Mouse (Mus musculus): ENCODE data around the gene Aifm1.

DNA sequence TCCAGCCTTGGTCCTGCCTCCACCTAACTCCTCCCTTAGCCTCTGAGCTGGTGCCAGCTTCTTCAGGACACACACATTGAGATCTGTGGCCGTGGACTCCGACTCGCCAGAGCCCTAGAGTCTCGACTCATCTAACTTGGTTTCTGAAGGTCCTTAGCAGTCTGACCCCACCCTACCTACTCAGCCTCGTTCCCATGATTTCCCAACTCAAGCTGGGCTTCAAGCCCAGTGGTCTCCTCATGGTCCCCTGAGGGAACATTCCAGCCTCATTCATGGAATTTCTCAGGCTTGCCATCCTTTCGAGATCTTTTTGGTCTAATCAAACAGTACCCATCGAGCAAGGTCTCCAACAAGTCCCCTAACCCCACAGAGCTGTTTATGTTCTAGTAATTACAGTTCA lies 71.4 kb downstream of the Aifm1 start:
- TF ChIP-seq CTCF (IDR thresholded peaks at IDR 0.05; ENCODE audit: borderline replicate concordance, insufficient read depth, low read depth, low read length) (no peak), POLR2A (IDR thresholded peaks at IDR 0.05; ENCODE audit: borderline replicate concordance, insufficient read depth, low read length) (no peak)

All from cerebellum, adult 2 months (tissue).